8 mouse cellular contexts compared by ENCODE assay signal in genomic region chr7:125553653-125554428, GRCm38 (mm10). TPM values are rescaled to one million over a fixed set of nuclear protein-coding genes. Genes with fewer than 3 reads are reported as not detected.
DNase-seq lines count a peak whose midpoint lies in the region; ATAC-seq and TF ChIP-seq lines count a peak whose summit lies in the region.

No protein-coding gene starts in this region.

- no peak for TF ChIP-seq EP300 in liver, postnatal 0 days (IDR thresholded peaks at IDR 0.05; ENCODE audit: low read depth)

- H3K9me3 ChIP-seq in liver, postnatal 0 days (ENCODE audit: low read length), result no peaks in the 10 kb centered on the region
- no peaks in the 10 kb centered on the region for H3K9me3 ChIP-seq in forebrain, embryonic 12.5 days

- H3K4me2 ChIP-seq in liver, postnatal 0 days (ENCODE audit: low read depth, low read length), result peak overlapping the region; percentile 91
- no peak overlapping the region for H3K4me2 ChIP-seq in forebrain, embryonic 12.5 days

- TF ChIP-seq POLR2A in lung, adult 2 months (IDR thresholded peaks at IDR 0.05; ENCODE audit: borderline replicate concordance, extremely low read depth, low read depth, low read length), result 0 out of 2 replicates have a peak, but pooled peaks have one; percentile 22
- TF ChIP-seq POLR2A in bone marrow macrophage, adult 2 months (IDR thresholded peaks at IDR 0.05; ENCODE audit: borderline replicate concordance, low read depth, low read length), result no peak

- H3K27me3 ChIP-seq in liver, postnatal 0 days (ENCODE audit: insufficient read depth, low read length), result no peaks in the 10 kb centered on the region
- H3K27me3 ChIP-seq in forebrain, embryonic 12.5 days, result peaks cover 47% of the 10 kb centered on the region

- peak; percentile 25 for DNase-seq in gastrocnemius, adult 2 months
- no peak for DNase-seq in gastrocnemius, postnatal 10 days
- no peak for DNase-seq in lung, adult 2 months
- DNase-seq in lung, postnatal 4 days, result no peak
- DNase-seq in liver, postnatal 0 days, result no peak
- DNase-seq in spleen, postnatal 14 days (ENCODE audit: low spot score in 2 of 2), result no peak

- H3K27ac ChIP-seq in gastrocnemius, adult 2 months, result peak overlapping the region; percentile 92
- no peak overlapping the region for H3K27ac ChIP-seq in bone marrow macrophage, adult 2 months (ENCODE audit: insufficient read depth, low read depth, low read length)
- H3K27ac ChIP-seq in liver, postnatal 0 days (ENCODE audit: low read depth), result peak overlapping the region; percentile 95; the same call in 1 of the 2 replicates
- no peak overlapping the region for H3K27ac ChIP-seq in forebrain, embryonic 12.5 days

- H3K4me1 ChIP-seq in lung, adult 2 months (ENCODE audit: control insufficient read depth, insufficient read depth, low read length), result peaks cover 34% of the 10 kb centered on the region
- H3K4me1 ChIP-seq in bone marrow macrophage, adult 2 months (ENCODE audit: control insufficient read depth, insufficient read depth, low read length), result peaks cover 61% of the 10 kb centered on the region
- H3K4me1 ChIP-seq in liver, postnatal 0 days (ENCODE audit: insufficient read depth), result peaks cover 83% of the 10 kb centered on the region
- H3K4me1 ChIP-seq in forebrain, embryonic 12.5 days, result peaks cover 11% of the 10 kb centered on the region

- H3K4me3 ChIP-seq in gastrocnemius, adult 2 months, result peak overlapping the region; percentile 83
- peak overlapping the region; percentile 95 for H3K4me3 ChIP-seq in lung, adult 2 months (replicated peaks; ENCODE audit: extremely low read depth, low read depth, low read length)
- peak overlapping the region; percentile 63 for H3K4me3 ChIP-seq in bone marrow macrophage, adult 2 months (ENCODE audit: insufficient read depth, low read length)
- H3K4me3 ChIP-seq in liver, postnatal 0 days (ENCODE audit: low read depth, low read length), result peak overlapping the region; percentile 90
- no peak overlapping the region for H3K4me3 ChIP-seq in forebrain, embryonic 12.5 days (replicated peaks)

- 49% methylated on average over 13 of the region's 13 CpGs for WGBS in lung, adult 2 months
- 65% methylated on average over 13 of the region's 13 CpGs for WGBS in liver, postnatal 0 days (ENCODE audit: insufficient replicate concordance)
- 84% methylated on average over 13 of the region's 13 CpGs for WGBS in forebrain, embryonic 12.5 days

- TF ChIP-seq CTCF in gastrocnemius, adult 2 months (IDR thresholded peaks at IDR 0.05), result no peak
- TF ChIP-seq CTCF in lung, adult 2 months (IDR thresholded peaks at IDR 0.05; ENCODE audit: insufficient read depth, low read length), result no peak
- no peak for TF ChIP-seq CTCF in bone marrow macrophage, adult 2 months (IDR thresholded peaks at IDR 0.05; ENCODE audit: low read depth, low read length)
- no peak for TF ChIP-seq CTCF in liver, postnatal 0 days (IDR thresholded peaks at IDR 0.05; ENCODE audit: low read depth)

- H3K9ac ChIP-seq in liver, postnatal 0 days (replicated peaks), result peak overlapping the region; percentile 92
- no peak overlapping the region for H3K9ac ChIP-seq in forebrain, embryonic 12.5 days

- no peaks in the 10 kb centered on the region for H3K36me3 ChIP-seq in liver, postnatal 0 days (replicated peaks; ENCODE audit: insufficient read depth, low read length)
- no peaks in the 10 kb centered on the region for H3K36me3 ChIP-seq in forebrain, embryonic 12.5 days (replicated peaks)

- intact Hi-C loops in gastrocnemius, adult 2 months (cut with DNase I), result loop anchor here (5.0 kb wide), 1 partner anchor 62 kb away; the partner anchor contains the start of gene Nsmce1

- ATAC-seq in liver, postnatal 0 days, result no peak
- ATAC-seq in forebrain, embryonic 12.5 days (ENCODE audit: low FRiP score), result no peak

RNA-seq across cellular contexts. Expression of gene Il4ra, which starts 1.9 kb away (rescaled TPM):
- 1 to 10 TPM; 5.1 to 6.5 TPM for total RNA-seq in gastrocnemius, adult 2 months (2021)
- total RNA-seq in gastrocnemius, postnatal 10 days (2021), result 10 to 100 TPM in 1 of 2 experiments, 1 to 10 TPM in 1; 9.4 to 11.8 TPM
- 75.3 and 85.2 TPM in 2 replicates for polyA plus RNA-seq in lung, adult 2 months (2012; rRNA removed)
- 56.6 and 65.8 TPM in 2 replicates for polyA plus RNA-seq in bone marrow macrophage, adult 2 months (2012; ENCODE audit: insufficient read depth, insufficient read length, missing spikeins)
- 8.7 and 9.5 TPM in 2 replicates for polyA plus RNA-seq in liver, postnatal 0 days (2015; fragmentation: Nextera tagmentation; extraction: Ambion mirVana)
- 3.4 and 3.5 TPM in 2 replicates for polyA plus RNA-seq in forebrain, embryonic 12.5 days (2016; fragmentation: Nextera tagmentation; extraction: Ambion mirVana)

RNA-seq across cellular contexts. Expression of gene Il21r, which starts 49.4 kb away (rescaled TPM):
- not detected for total RNA-seq in gastrocnemius, adult 2 months (2021)
- total RNA-seq in gastrocnemius, postnatal 10 days (2021), result under 1 TPM; 0.42 to 0.70 TPM
- 7.6 and 8.8 TPM in 2 replicates for polyA plus RNA-seq in lung, adult 2 months (2012; rRNA removed)
- 37.0 and 37.4 TPM in 2 replicates for polyA plus RNA-seq in bone marrow macrophage, adult 2 months (2012; ENCODE audit: insufficient read depth, insufficient read length, missing spikeins)
- 0.70 TPM in 2 replicates for polyA plus RNA-seq in liver, postnatal 0 days (2015; fragmentation: Nextera tagmentation; extraction: Ambion mirVana)
- polyA plus RNA-seq in forebrain, embryonic 12.5 days (2016; fragmentation: Nextera tagmentation; extraction: Ambion mirVana), result 0.12 and 0.31 TPM in 2 replicates

Comparison
In these comparisons a context has a peak if more than half of its experiments do, and no peak if none do; other contexts are left out.
1. H3K27ac ChIP-seq: peak in gastrocnemius, adult 2 months (single experiment) and liver, postnatal 0 days (single experiment); none in bone marrow macrophage, adult 2 months (single experiment) and forebrain, embryonic 12.5 days (single experiment).